Mouse (Mus musculus): ENCODE data around the gene Kcnk12. TPM values are rescaled to one million over a fixed set of nuclear protein-coding genes. Genes with fewer than 3 reads are reported as not detected.

Gene Kcnk12
- polyA plus RNA-seq, 1 experiment from 2014 or later = not detected

GRCm38 (mm10) chr17:87695874-87696465, 101.8 kb downstream of the Kcnk12 start:
- 91% methylated on average over 11 of the region's 11 CpGs for WGBS
- H3K36me3 ChIP-seq (ENCODE audit: control insufficient read depth, insufficient read depth, low read length) = peaks cover 7% of the 10 kb centered on the region
- no peaks in the 10 kb centered on the region for H3K27me3 ChIP-seq (ENCODE audit: control insufficient read depth, insufficient read depth, low read depth, low read length)

More at GRCm38 (mm10) chr17:87695874-87696465, 101.8 kb downstream of the Kcnk12 start:
- Histone ChIP-seq H3K9ac (ENCODE audit: low read length) (no peak overlapping the region), H3K4me2 (ENCODE audit: low read depth, low read length) (no peak overlapping the region), H3K4me1 (replicated peaks; ENCODE audit: control insufficient read depth, insufficient read depth, low read length) (no peaks in the 10 kb centered on the region), H3K9me3 (ENCODE audit: control insufficient read depth, low read length) (no peaks in the 10 kb centered on the region), H3K27ac (ENCODE audit: low read length) (no peak overlapping the region), H3K4me3 (ENCODE audit: low read length) (no peak overlapping the region)
- ATAC-seq (ENCODE audit: low read depth) = no peak

Other genes with a start within 250 kb of the Kcnk12 start
- gene Epcam, start 162.0 kb downstream of the Kcnk12 start, polyA plus RNA-seq (2015; fragmentation: Nextera tagmentation; extraction: Ambion mirVana) = 356 TPM in 2 replicates
- gene Msh2, start 125.7 kb downstream of the Kcnk12 start, polyA plus RNA-seq (2015; fragmentation: Nextera tagmentation; extraction: Ambion mirVana) = 68.8 TPM in 2 replicates
- gene Rpl36-ps4, start 123.0 kb upstream of the Kcnk12 start, polyA plus RNA-seq (2015; fragmentation: Nextera tagmentation; extraction: Ambion mirVana) = not detected in 2 replicates
- 43.2 and 44.8 TPM in 2 replicates for gene Msh6, start 177.1 kb upstream of the Kcnk12 start, polyA plus RNA-seq (2015; fragmentation: Nextera tagmentation; extraction: Ambion mirVana)

Measured in lung, embryonic 16.5 days (tissue).